ENCODE assay signal across 8 mouse cellular contexts in genomic region chr11:83115138-83115537, GRCm38 (mm10). TPM values are rescaled to one million over a fixed set of nuclear protein-coding genes. Genes with fewer than 3 reads are reported as not detected.
DNase-seq lines count a peak whose midpoint lies in the region; TF ChIP-seq lines count a peak whose summit lies in the region.

No protein-coding gene starts in this region.

- H3K4me1 ChIP-seq in heart, embryonic 10.5 days, result no peaks in the 10 kb centered on the region
- peaks cover 16% of the 10 kb centered on the region for H3K4me1 ChIP-seq in thymus, adult 2 months (replicated peaks; ENCODE audit: control insufficient read depth, insufficient read depth, low read length)

- H3K27ac ChIP-seq in heart, embryonic 10.5 days, result no peak overlapping the region
- no peak overlapping the region for H3K27ac ChIP-seq in thymus, adult 2 months (ENCODE audit: control insufficient read depth, insufficient read depth, low read length)

- H3K9me3 ChIP-seq in heart, embryonic 10.5 days, result no peaks in the 10 kb centered on the region

- H3K27me3 ChIP-seq in heart, embryonic 10.5 days (ENCODE audit: insufficient read depth, poor library complexity, severe bottlenecking), result no peaks in the 10 kb centered on the region
- no peaks in the 10 kb centered on the region for H3K27me3 ChIP-seq in thymus, adult 2 months (ENCODE audit: control insufficient read depth, insufficient read depth, low read length)

- peak; percentile 40 for DNase-seq in heart, adult 8-10 months (ENCODE audit: low spot score)
- no peak for DNase-seq in heart, embryonic 10.5 days (ENCODE audit: low spot score)
- peak; percentile 38 for DNase-seq in urinary bladder, postnatal 14 days (ENCODE audit: low spot score)
- no peak for DNase-seq in urinary bladder, adult 2 months (ENCODE audit: low spot score)
- peak; percentile 8 to 49 for DNase-seq in left cerebral cortex, postnatal 14 days (ENCODE audit: low spot score in 2 of 2)
- DNase-seq in thymus, adult 2 months, result peak; percentile 81
- no peak for DNase-seq in testis, postnatal 14 days (ENCODE audit: low spot score)
- DNase-seq in gastrocnemius, postnatal 10 days, result no peak

- TF ChIP-seq POLR2A in thymus, adult 2 months (IDR thresholded peaks at IDR 0.05; ENCODE audit: control insufficient read depth, extremely low read depth, insufficient read depth, low read length, poor library complexity), result no peak

- H3K36me3 ChIP-seq in heart, embryonic 10.5 days, result no peaks in the 10 kb centered on the region
- H3K36me3 ChIP-seq in thymus, adult 2 months (ENCODE audit: control insufficient read depth, insufficient read depth, low read length), result no peaks in the 10 kb centered on the region

- no peak for TF ChIP-seq CTCF in thymus, adult 2 months (IDR thresholded peaks at IDR 0.05; ENCODE audit: borderline replicate concordance, control insufficient read depth, extremely low read depth, insufficient read depth, low read length, poor library complexity)

- intact Hi-C loops in left cerebral cortex, postnatal 14 days (cut with DNase I), result no loop called here

- H3K4me3 ChIP-seq in heart, embryonic 10.5 days, result no peak overlapping the region
- no peak overlapping the region for H3K4me3 ChIP-seq in thymus, adult 2 months (ENCODE audit: control insufficient read depth, insufficient read depth, low read length)

- 37% methylated on average over 2 of the region's 2 CpGs for WGBS in heart, embryonic 10.5 days
- WGBS in thymus, adult 2 months, result 0% methylated on average over 2 of the region's 2 CpGs

RNA-seq across cellular contexts. Expression of gene Slfn1, which starts 1.5 kb away (rescaled TPM):
- total RNA-seq in heart, adult 8-10 months (2022), result under 1 TPM in 3 of 4 experiments, not detected in 1; 0.12 to 0.66 (median 0.14) TPM
- not detected in 2 replicates for polyA plus RNA-seq in heart, embryonic 10.5 days (2016; fragmentation: Nextera tagmentation; extraction: Ambion mirVana)
- 1.1 and 1.7 TPM in 2 replicates for polyA plus RNA-seq in urinary bladder, adult 2 months (2012; rRNA removed)
- total RNA-seq in left cerebral cortex, postnatal 14 days (2021), result not detected
- 16.3 and 24.3 TPM in 2 replicates for polyA plus RNA-seq in thymus, adult 2 months (2012; rRNA removed)
- total RNA-seq in gastrocnemius, postnatal 10 days (2021), result under 1 TPM in 1 of 2 experiments, not detected in 1; 0.18 TPM

RNA-seq across cellular contexts. Expression of gene Slfn2, which starts 50.2 kb away (rescaled TPM):
- total RNA-seq in heart, adult 8-10 months (2022), result 1 to 10 TPM; 1.8 to 4.6 (median 2.3) TPM
- 1.3 and 1.5 TPM in 2 replicates for polyA plus RNA-seq in heart, embryonic 10.5 days (2016; fragmentation: Nextera tagmentation; extraction: Ambion mirVana)
- polyA plus RNA-seq in urinary bladder, adult 2 months (2012; rRNA removed), result 13.5 and 13.8 TPM in 2 replicates
- 1 to 10 TPM in 1 of 2 experiments, under 1 TPM in 1; 0.78 to 1.3 TPM for total RNA-seq in left cerebral cortex, postnatal 14 days (2021)
- polyA plus RNA-seq in thymus, adult 2 months (2012; rRNA removed), result 40.6 and 44.7 TPM in 2 replicates
- 1 to 10 TPM; 1.3 to 2.3 TPM for total RNA-seq in gastrocnemius, postnatal 10 days (2021)

RNA-seq across cellular contexts. Expression of gene Slfn4, which starts 59.8 kb away (rescaled TPM):
- total RNA-seq in heart, adult 8-10 months (2022), result under 1 TPM; 0.08 to 0.72 (median 0.09) TPM
- not detected in 2 replicates for polyA plus RNA-seq in heart, embryonic 10.5 days (2016; fragmentation: Nextera tagmentation; extraction: Ambion mirVana)
- polyA plus RNA-seq in urinary bladder, adult 2 months (2012; rRNA removed), result 1.0 and 1.1 TPM in 2 replicates
- total RNA-seq in left cerebral cortex, postnatal 14 days (2021), result not detected
- 1.6 and 1.8 TPM in 2 replicates for polyA plus RNA-seq in thymus, adult 2 months (2012; rRNA removed)
- total RNA-seq in gastrocnemius, postnatal 10 days (2021), result under 1 TPM in 1 of 2 experiments, not detected in 1; 0.16 TPM

Comparison
In these comparisons a context has a peak if more than half of its experiments do, and no peak if none do; other contexts are left out.
1. DNase-seq: peak in heart, adult 8-10 months (single experiment), urinary bladder, postnatal 14 days (single experiment), left cerebral cortex, postnatal 14 days (2 of 2) and thymus, adult 2 months (single experiment); none in heart, embryonic 10.5 days (single experiment), urinary bladder, adult 2 months (single experiment), testis, postnatal 14 days (single experiment) and gastrocnemius, postnatal 10 days (single experiment).